Mouse (Mus musculus): ENCODE measurements around the gene Wnt9a.

DNA sequence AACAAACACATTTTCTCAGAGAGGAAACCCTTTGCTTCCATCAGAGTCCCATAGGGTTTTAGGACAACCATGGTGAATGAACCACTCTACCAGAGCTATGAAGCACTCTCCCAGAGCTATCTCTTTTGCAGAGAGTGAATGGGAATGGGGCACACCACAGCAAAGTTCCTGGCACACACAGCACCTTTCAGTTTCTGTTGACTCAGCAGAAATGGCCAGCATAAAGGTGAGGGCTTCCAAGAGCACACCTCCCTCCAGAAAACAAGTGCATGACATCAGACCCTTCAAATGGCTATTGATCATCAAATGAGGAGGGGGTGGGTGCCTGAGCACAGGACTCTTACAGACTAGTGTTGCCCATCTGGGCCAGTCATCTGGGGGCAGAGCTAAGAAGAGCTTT is 44.4 kb upstream of the Wnt9a start:
- TF ChIP-seq CTCF (IDR thresholded peaks at IDR 0.05; ENCODE audit: control insufficient read depth, insufficient read depth, insufficient read length) (no peak), MAX (IDR thresholded peaks at IDR 0.05) (no peak), CEBPB (IDR thresholded peaks at IDR 0.05; ENCODE audit: low read depth) (no peak), MYOD1 (IDR thresholded peaks at IDR 0.05; ENCODE audit: control insufficient read depth, insufficient read length, low read depth) (no peak), USF1 (IDR thresholded peaks at IDR 0.05; ENCODE audit: low read depth) (no peak), MYOG (IDR thresholded peaks at IDR 0.05; ENCODE audit: control insufficient read depth, extremely low read depth, insufficient read length) (no peak), FOSL1 (IDR thresholded peaks at IDR 0.05; ENCODE audit: insufficient read depth, low read length, poor library complexity, severe bottlenecking) (no peak)

Measured in C2C12 (cell line).